Mouse (Mus musculus) ES-Bruce4 (cell line): ENCODE results near the gene Kxd1. TPM values are rescaled to one million over a fixed set of nuclear protein-coding genes. Genes with fewer than 3 reads are reported as not detected.

Experiments
- H3K27ac ChIP-seq: 2 replicates; pipeline ENCODE4 v1.5.1; 2012; ENCODE audit warnings: low read length, inconsistent platforms; ENCODE audit not compliant: insufficient read depth
- H3K27me3 ChIP-seq: 2 replicates; pipeline ENCODE4 v1.6.1; 2012; ENCODE audit warnings: mild to moderate bottlenecking, low read length, inconsistent platforms; ENCODE audit not compliant: control insufficient read depth, poor library complexity, insufficient read depth, severe bottlenecking
- H3K36me3 ChIP-seq: 2 replicates; pipeline ENCODE4 v1.6.1; 2012; ENCODE audit warnings: inconsistent platforms, mild to moderate bottlenecking, low read length, moderate library complexity; ENCODE audit not compliant: control insufficient read depth, poor library complexity, insufficient read depth, severe bottlenecking
- H3K4me1 ChIP-seq: one replicate; pipeline ENCODE4 v1.8.1; 2011; ENCODE audit warnings: low read length; ENCODE audit not compliant: control insufficient read depth, insufficient read depth
- H3K4me3 ChIP-seq: 2 replicates; pipeline ENCODE4 v1.5.1; 2011; ENCODE audit warnings: low read depth, mild to moderate bottlenecking, low read length
- H3K9ac ChIP-seq: 2 replicates; pipeline ENCODE4 v1.6.1; 2012; ENCODE audit warnings: low read depth, mild to moderate bottlenecking, inconsistent platforms; ENCODE audit not compliant: poor library complexity, severe bottlenecking
- H3K9me3 ChIP-seq: replicated peaks from 2 replicates; pipeline ENCODE4 v1.6.1; 2012; ENCODE audit warnings: mild to moderate bottlenecking, low read length, inconsistent platforms; ENCODE audit not compliant: control insufficient read depth, poor library complexity, insufficient read depth, severe bottlenecking
- CTCF ChIP-seq: IDR thresholded peaks from one replicate; pipeline ENCODE4 v1.8.1; 2011; ENCODE audit warnings: low read depth, low read length
- EP300 ChIP-seq: IDR thresholded peaks from 2 replicates; pipeline ENCODE4 v1.6.1; 2011; ENCODE audit warnings: low read depth, low read length; ENCODE audit not compliant: insufficient read depth
- POLR2A ChIP-seq: IDR thresholded peaks from one replicate; pipeline ENCODE4 v1.8.1; 2011; ENCODE audit warnings: low read length; ENCODE audit not compliant: insufficient read depth
- polyA plus RNA-seq: library from polyadenylated mRNA; stranded (reverse); fragments of >200 nt; gene quantifications from 2 replicates; pipeline ENCODE4 v1.2.4, GENCODE M21; 2011; ENCODE audit warnings: low read depth; ENCODE audit not compliant: missing spikeins, insufficient read depth, insufficient read length

Gene Kxd1
- polyA plus RNA-seq, 1 experiment = 57.4 TPM

- no peaks in the 10 kb centered on the region for H3K27me3 ChIP-seq
- peaks cover 7% of the 10 kb centered on the region for H3K36me3 ChIP-seq
- H3K9me3 ChIP-seq = no peaks in the 10 kb centered on the region
- H3K4me3 ChIP-seq = no peak overlapping the region
- H3K4me1 ChIP-seq = no peaks in the 10 kb centered on the region
- H3K27ac ChIP-seq = no peak overlapping the region
- TF ChIP-seq CTCF (no peak), POLR2A (no peak), EP300 (no peak)
- H3K9ac ChIP-seq = peak overlapping the region; percentile 51
Observed at GRCm38 (mm10) chr8:70502540-70502939, 25.2 kb downstream of the Kxd1 start.

- H3K36me3 ChIP-seq = peaks cover 4% of the 10 kb centered on the region; the same call in 1 of the 2 replicates
- TF ChIP-seq POLR2A = no peak
- no peak for TF ChIP-seq EP300
- TF ChIP-seq CTCF = no peak
- H3K4me1 ChIP-seq = no peaks in the 10 kb centered on the region
- H3K4me3 ChIP-seq = no peak overlapping the region
- H3K27me3 ChIP-seq = no peaks in the 10 kb centered on the region
- no peaks in the 10 kb centered on the region for H3K9me3 ChIP-seq
- H3K27ac ChIP-seq = no peak overlapping the region
- peak overlapping the region; percentile 51 for H3K9ac ChIP-seq
Observed at GRCm38 (mm10) chr8:70501820-70502529, 25.8 kb downstream of the Kxd1 start.

GRCm38 (mm10) chr8:70500386-70501301 is 27.1 kb downstream of the Kxd1 start:
- no peaks in the 10 kb centered on the region for H3K4me1 ChIP-seq
- peaks cover 2% of the 10 kb centered on the region; the same call in 1 of the 2 replicates for H3K27me3 ChIP-seq
- H3K36me3 ChIP-seq = peaks cover 4% of the 10 kb centered on the region; the same call in 1 of the 2 replicates
- H3K4me3 ChIP-seq = peak overlapping the region; percentile 64
- TF ChIP-seq POLR2A = no peak
- TF ChIP-seq CTCF = no peak
- TF ChIP-seq EP300 = no peak
- H3K9me3 ChIP-seq = no peaks in the 10 kb centered on the region
- peak overlapping the region; percentile 14; the same call in 1 of the 2 replicates for H3K9ac ChIP-seq
- no peak overlapping the region for H3K27ac ChIP-seq

- Histone ChIP-seq H3K36me3 (no peaks in the 10 kb centered on the region), H3K9ac (peak overlapping the region; percentile 10; the same call in 1 of the 2 replicates), H3K4me3 (no peak overlapping the region), H3K9me3 (no peaks in the 10 kb centered on the region), H3K27ac (no peak overlapping the region), H3K27me3 (peaks cover 40% of the 10 kb centered on the region), H3K4me1 (no peaks in the 10 kb centered on the region)
- TF ChIP-seq CTCF = no peak
- no peak for TF ChIP-seq EP300
- no peak for TF ChIP-seq POLR2A
Observed at GRCm38 (mm10) chr8:70495771-70496062, 32.0 kb downstream of the Kxd1 start.

GRCm38 (mm10) chr8:70495001-70495770 is 32.6 kb downstream of the Kxd1 start:
- no peaks in the 10 kb centered on the region for H3K4me1 ChIP-seq
- TF ChIP-seq EP300 (no peak), CTCF (no peak), POLR2A (no peak)
- peak overlapping the region; percentile 10; the same call in 1 of the 2 replicates for H3K9ac ChIP-seq
- peaks cover 44% of the 10 kb centered on the region for H3K27me3 ChIP-seq
- no peaks in the 10 kb centered on the region for H3K9me3 ChIP-seq
- no peaks in the 10 kb centered on the region for H3K36me3 ChIP-seq
- no peak overlapping the region for H3K27ac ChIP-seq
- H3K4me3 ChIP-seq = no peak overlapping the region
